Mouse (Mus musculus): ENCODE measurements at regions not wholly inside any gene's neighbourhood (a gene's known extent, or its start where the extent isn't known, plus 50 kb on each side); places are given as distances from the start of the nearest gene placed in this dataset.

DNA sequence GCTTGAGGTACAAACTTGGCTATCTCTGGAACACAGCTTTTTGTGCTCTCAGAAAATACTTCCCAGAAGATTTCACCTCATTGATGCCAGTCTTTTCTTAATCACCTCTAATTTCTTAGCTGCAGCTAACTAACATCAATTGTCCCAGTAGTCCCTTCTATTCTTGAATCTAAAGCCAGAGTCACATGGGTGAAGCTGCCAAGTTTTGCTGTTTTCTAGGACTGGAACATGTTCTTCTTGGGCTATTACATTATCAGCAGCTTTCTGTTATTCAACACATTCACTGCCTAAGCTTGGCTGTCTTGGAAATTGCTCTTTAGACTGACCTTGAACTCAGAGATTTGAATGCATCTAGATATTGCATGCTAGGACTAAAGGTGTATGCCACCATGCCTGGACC, 583.9 kb downstream of the Cetn3 start:
- DNase-seq, result no peak

- DNase-seq, result no peak
These were observed 588.7 kb downstream of the Cetn3 start for GRCm38 (mm10) chr13:82371579-82371978.

- no peak for DNase-seq
These were observed 589.7 kb downstream of the Cetn3 start for GRCm38 (mm10) chr13:82372612-82373011.

GRCm38 (mm10) chr13:82392908-82393307, 610.0 kb downstream of the Cetn3 start:
- DNase-seq, result no peak

GRCm38 (mm10) chr13:82393496-82393895, 610.6 kb downstream of the Cetn3 start:
- no peak for DNase-seq

- no peak for DNase-seq
These were observed 630.8 kb downstream of the Cetn3 start for GRCm38 (mm10) chr13:82413677-82414076.

DNA sequence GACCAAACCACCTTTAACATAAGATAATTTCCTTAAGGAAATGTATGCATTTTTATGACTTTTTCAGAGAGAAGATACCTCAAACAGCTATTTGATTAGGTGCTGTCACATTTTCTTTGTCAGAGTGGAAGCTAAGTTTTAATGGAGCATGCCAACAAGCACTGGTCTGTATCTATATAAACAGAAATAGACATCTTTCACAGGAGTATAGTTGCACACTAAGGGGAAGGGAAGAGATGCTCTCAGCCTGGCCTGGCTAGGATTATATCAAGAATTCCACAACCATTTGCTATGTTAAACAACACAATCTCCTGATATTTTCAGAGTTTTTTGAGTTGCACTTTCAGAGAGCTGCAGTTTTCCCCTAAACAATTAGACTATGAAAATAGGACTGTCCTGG, 638.1 kb downstream of the Cetn3 start:
- DNase-seq, result no peak

GRCm38 (mm10) chr13:82423911-82424654, 641.2 kb downstream of the Cetn3 start:
- DNase-seq, result no peak

DNA sequence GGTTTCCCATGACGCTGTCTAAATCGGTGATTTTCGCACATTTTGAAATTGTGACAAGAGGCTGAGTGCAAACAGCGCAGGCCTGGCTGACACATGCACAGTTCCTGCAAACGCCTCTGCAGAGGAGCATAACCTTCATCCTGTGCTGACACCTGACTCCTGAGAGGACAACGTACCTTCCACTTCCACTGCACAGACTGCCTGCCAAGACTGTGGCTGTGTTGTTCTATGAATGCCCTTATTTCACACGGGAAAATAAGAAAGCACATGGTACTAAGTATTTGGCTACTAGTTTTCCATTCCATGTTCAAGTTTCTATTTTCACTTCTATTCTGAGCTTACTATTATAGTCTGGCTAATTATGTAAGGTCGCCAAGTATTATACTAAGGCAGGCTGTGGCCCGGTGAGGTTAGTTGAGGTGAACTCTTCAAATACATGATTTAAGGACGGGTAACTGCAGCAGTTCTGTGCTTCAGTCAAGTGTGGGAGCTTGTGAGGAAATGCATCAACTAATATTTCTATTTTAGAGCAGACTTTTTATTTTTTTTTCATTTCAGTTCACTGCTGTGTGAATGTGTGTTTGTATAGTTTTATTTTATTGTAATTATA, 642.0 kb downstream of the Cetn3 start:
- DNase-seq, result no peak

GRCm38 (mm10) chr13:82432411-82432810, 649.5 kb downstream of the Cetn3 start:
- no peak for DNase-seq

GRCm38 (mm10) chr13:82439294-82439693, 656.4 kb downstream of the Cetn3 start:
- DNase-seq, result no peak

DNA sequence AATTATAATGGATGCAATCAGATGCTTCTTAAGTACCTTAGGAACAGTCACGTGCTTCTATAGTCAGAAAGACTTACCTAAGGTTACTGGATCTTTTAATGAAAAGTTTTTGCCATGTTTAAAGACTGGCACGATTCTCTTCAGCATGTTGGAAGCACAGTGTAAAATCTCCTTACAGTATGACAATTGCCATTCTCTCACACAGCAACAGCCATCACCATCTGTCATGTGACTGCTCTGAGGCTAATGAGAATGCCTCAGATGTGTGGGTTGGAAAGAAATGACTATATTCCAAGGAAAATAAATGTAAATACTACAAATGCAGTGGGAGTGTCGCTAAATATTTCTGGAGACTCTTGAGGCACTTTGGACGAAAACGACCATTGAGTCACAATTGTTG, 670.8 kb downstream of the Cetn3 start:
- DNase-seq, result no peak

DNA sequence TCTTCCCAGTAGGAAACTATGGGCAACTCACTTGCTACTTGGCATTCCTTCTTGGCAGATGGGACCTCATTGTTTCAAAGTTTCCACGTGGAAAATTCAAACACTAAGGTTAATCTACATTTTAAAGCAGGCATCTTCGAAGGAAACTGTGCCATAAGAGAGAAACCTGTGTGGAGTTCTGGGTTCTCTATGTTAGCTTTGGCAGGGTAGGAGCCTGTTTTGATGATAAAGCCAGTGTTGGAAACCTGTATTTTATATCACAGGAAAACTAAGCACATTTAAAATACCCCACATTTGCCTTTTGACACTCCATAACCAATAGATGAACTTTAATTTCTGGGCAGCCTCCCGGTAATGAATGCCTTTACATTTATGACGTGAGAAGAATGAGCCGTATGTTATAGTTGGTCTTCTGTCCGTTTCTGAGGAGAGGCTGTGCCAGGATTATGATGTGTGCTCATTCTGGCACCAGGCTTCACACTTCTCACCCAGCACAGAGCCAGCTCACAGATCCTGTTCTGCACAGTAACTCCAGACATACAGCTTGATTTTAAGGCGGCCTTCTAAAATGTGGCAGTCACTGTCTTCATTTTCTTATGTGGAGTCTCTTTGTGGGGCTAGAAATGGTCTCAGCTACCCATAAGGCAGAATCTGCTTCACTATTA, 700.5 kb downstream of the Cetn3 start:
- DNase-seq, result no peak

DNA sequence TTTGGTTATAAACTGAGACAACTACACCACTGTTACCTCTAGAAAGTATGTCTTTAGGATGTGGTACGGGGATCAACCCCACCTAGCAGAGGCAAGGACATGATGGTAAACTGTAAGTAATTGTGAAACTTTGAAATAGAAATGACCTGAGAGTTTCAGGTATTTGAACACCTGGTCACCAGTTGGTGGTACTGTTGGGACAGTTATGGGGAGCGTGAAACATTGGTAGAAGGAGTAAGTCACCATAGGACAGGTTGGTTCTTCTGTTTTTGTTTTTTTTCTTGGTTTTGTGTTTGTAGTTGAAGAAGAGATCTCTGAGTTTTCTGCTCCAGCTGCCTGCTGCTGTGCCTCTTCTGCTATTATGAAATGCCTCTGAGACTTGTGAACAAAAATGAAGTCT, 713.7 kb downstream of the Cetn3 start:
- DNase-seq, result no peak

- DNase-seq, result no peak
These were observed 725.3 kb downstream of the Cetn3 start for GRCm38 (mm10) chr13:82508176-82508575.

- DNase-seq, result no peak
These were observed 726.6 kb downstream of the Cetn3 start for GRCm38 (mm10) chr13:82509512-82509911.

Measured in liver (tissue).